Mouse (Mus musculus): ENCODE results near the gene Ppp1r9b. TPM values are rescaled to one million over a fixed set of nuclear protein-coding genes. Genes with fewer than 3 reads are reported as not detected.

The Ppp1r9b gene
- total and polyA plus RNA-seq, 2 experiments from 2014 or later = 20.4 to 217 TPM

- no peaks in the 10 kb centered on the region for H3K9me3 ChIP-seq (ENCODE audit: low read length)
- no peak for ATAC-seq (ENCODE audit: low FRiP score)
- TF ChIP-seq CTCF (IDR thresholded peaks at IDR 0.05) = no peak
- H3K4me2 ChIP-seq (ENCODE audit: low read depth, low read length, poor library complexity, severe bottlenecking) = no peak overlapping the region
- H3K27me3 ChIP-seq (ENCODE audit: insufficient read depth, low read length) = no peaks in the 10 kb centered on the region
- no peak overlapping the region for H3K9ac ChIP-seq (replicated peaks; ENCODE audit: low read length, poor library complexity, severe bottlenecking)
- peaks cover 6% of the 10 kb centered on the region; the same call in 1 of the 2 replicates for H3K36me3 ChIP-seq (ENCODE audit: insufficient read depth, low read length)
- H3K4me1 ChIP-seq (ENCODE audit: insufficient read depth, low read length) = no peaks in the 10 kb centered on the region
- 40% methylated on average over 6 of the region's 6 CpGs for WGBS
- H3K4me3 ChIP-seq (ENCODE audit: low read depth, low read length) = no peak overlapping the region
- no peak overlapping the region for H3K27ac ChIP-seq (ENCODE audit: low read depth, low read length)
- no peak for DNase-seq (ENCODE audit: low spot score)
These were observed 42.1 kb downstream of the Ppp1r9b start for GRCm38 (mm10) chr11:95032945-95033344.

- no peak overlapping the region for H3K4me3 ChIP-seq (ENCODE audit: low read depth, low read length)
- no peaks in the 10 kb centered on the region for H3K27me3 ChIP-seq (ENCODE audit: insufficient read depth, low read length)
- ATAC-seq (ENCODE audit: low FRiP score) (no peak), DNase-seq (ENCODE audit: low spot score) (no peak)
- no peak overlapping the region for H3K27ac ChIP-seq (ENCODE audit: low read depth, low read length)
- no peak overlapping the region for H3K9ac ChIP-seq (replicated peaks; ENCODE audit: low read length, poor library complexity, severe bottlenecking)
- WGBS = 79% methylated on average over 14 of the region's 14 CpGs
- peaks cover 6% of the 10 kb centered on the region; the same call in 1 of the 2 replicates for H3K36me3 ChIP-seq (ENCODE audit: insufficient read depth, low read length)
- H3K4me2 ChIP-seq (ENCODE audit: low read depth, low read length, poor library complexity, severe bottlenecking) = no peak overlapping the region
- no peaks in the 10 kb centered on the region for H3K9me3 ChIP-seq (ENCODE audit: low read length)
- no peak for TF ChIP-seq CTCF (IDR thresholded peaks at IDR 0.05)
- H3K4me1 ChIP-seq (ENCODE audit: insufficient read depth, low read length) = no peaks in the 10 kb centered on the region
These were observed 42.8 kb downstream of the Ppp1r9b start for GRCm38 (mm10) chr11:95033617-95034016.

- H3K4me3 ChIP-seq (ENCODE audit: low read depth, low read length) = no peak overlapping the region
- H3K4me1 ChIP-seq (ENCODE audit: insufficient read depth, low read length) = no peaks in the 10 kb centered on the region
- H3K27ac ChIP-seq (ENCODE audit: low read depth, low read length) = no peak overlapping the region
- TF ChIP-seq CTCF (IDR thresholded peaks at IDR 0.05) = no peak
- no peak for DNase-seq (ENCODE audit: low spot score)
- H3K36me3 ChIP-seq (ENCODE audit: insufficient read depth, low read length) = peaks cover 5% of the 10 kb centered on the region; the same call in 1 of the 2 replicates
- H3K9me3 ChIP-seq (ENCODE audit: low read length) = no peaks in the 10 kb centered on the region
- H3K4me2 ChIP-seq (ENCODE audit: low read depth, low read length, poor library complexity, severe bottlenecking) = no peak overlapping the region
- H3K27me3 ChIP-seq (ENCODE audit: insufficient read depth, low read length) = no peaks in the 10 kb centered on the region
- ATAC-seq (ENCODE audit: low FRiP score) = no peak
- 69% methylated on average over 10 of the region's 10 CpGs for whole genome bisulfite sequencing
- H3K9ac ChIP-seq (replicated peaks; ENCODE audit: low read length, poor library complexity, severe bottlenecking) = no peak overlapping the region
These were observed 44.1 kb downstream of the Ppp1r9b start for GRCm38 (mm10) chr11:95034902-95035301.

GRCm38 (mm10) chr11:95036521-95036920 is 45.7 kb downstream of the Ppp1r9b start:
- H3K4me1 ChIP-seq (ENCODE audit: insufficient read depth, low read length) = peaks cover 5% of the 10 kb centered on the region; the same call in 1 of the 2 replicates
- no peak for DNase-seq (ENCODE audit: low spot score)
- no peak overlapping the region for H3K9ac ChIP-seq (replicated peaks; ENCODE audit: low read length, poor library complexity, severe bottlenecking)
- H3K27ac ChIP-seq (ENCODE audit: low read depth, low read length) = no peak overlapping the region
- no peaks in the 10 kb centered on the region for H3K9me3 ChIP-seq (ENCODE audit: low read length)
- WGBS = 96% methylated on average over 5 of the region's 5 CpGs
- no peak for TF ChIP-seq CTCF (IDR thresholded peaks at IDR 0.05)
- no peaks in the 10 kb centered on the region for H3K27me3 ChIP-seq (ENCODE audit: insufficient read depth, low read length)
- H3K4me3 ChIP-seq (ENCODE audit: low read depth, low read length) = no peak overlapping the region
- no peak overlapping the region for H3K4me2 ChIP-seq (ENCODE audit: low read depth, low read length, poor library complexity, severe bottlenecking)
- ATAC-seq (ENCODE audit: low FRiP score) = no peak
- peaks cover 5% of the 10 kb centered on the region; the same call in 1 of the 2 replicates for H3K36me3 ChIP-seq (ENCODE audit: insufficient read depth, low read length)

GRCm38 (mm10) chr11:95037306-95037705 is 46.5 kb downstream of the Ppp1r9b start:
- Histone ChIP-seq H3K27me3 (ENCODE audit: insufficient read depth, low read length) (no peaks in the 10 kb centered on the region), H3K27ac (ENCODE audit: low read depth, low read length) (no peak overlapping the region), H3K4me1 (ENCODE audit: insufficient read depth, low read length) (peaks cover 5% of the 10 kb centered on the region; the same call in 1 of the 2 replicates), H3K9ac (replicated peaks; ENCODE audit: low read length, poor library complexity, severe bottlenecking) (no peak overlapping the region), H3K9me3 (ENCODE audit: low read length) (no peaks in the 10 kb centered on the region), H3K4me3 (ENCODE audit: low read depth, low read length) (no peak overlapping the region), H3K4me2 (ENCODE audit: low read depth, low read length, poor library complexity, severe bottlenecking) (no peak overlapping the region), H3K36me3 (ENCODE audit: insufficient read depth, low read length) (peaks cover 2% of the 10 kb centered on the region; the same call in 1 of the 2 replicates)
- ATAC-seq (ENCODE audit: low FRiP score) (no peak), DNase-seq (ENCODE audit: low spot score) (peak; percentile 55)
- TF ChIP-seq CTCF (IDR thresholded peaks at IDR 0.05) = no peak
- 56% methylated on average over 6 of the region's 6 CpGs for WGBS

- Histone ChIP-seq H3K4me3 (ENCODE audit: low read depth, low read length) (no peak overlapping the region), H3K27ac (ENCODE audit: low read depth, low read length) (no peak overlapping the region), H3K27me3 (ENCODE audit: insufficient read depth, low read length) (no peaks in the 10 kb centered on the region), H3K36me3 (ENCODE audit: insufficient read depth, low read length) (peaks cover 2% of the 10 kb centered on the region; the same call in 1 of the 2 replicates), H3K4me2 (ENCODE audit: low read depth, low read length, poor library complexity, severe bottlenecking) (no peak overlapping the region), H3K9me3 (ENCODE audit: low read length) (no peaks in the 10 kb centered on the region), H3K9ac (replicated peaks; ENCODE audit: low read length, poor library complexity, severe bottlenecking) (no peak overlapping the region), H3K4me1 (ENCODE audit: insufficient read depth, low read length) (peaks cover 5% of the 10 kb centered on the region; the same call in 1 of the 2 replicates)
- DNase-seq (ENCODE audit: low spot score) = no peak
- no peak for ATAC-seq (ENCODE audit: low FRiP score)
- 70% methylated on average over 14 of the region's 14 CpGs for WGBS
- no peak for TF ChIP-seq CTCF (IDR thresholded peaks at IDR 0.05)
These were observed 47.5 kb downstream of the Ppp1r9b start for GRCm38 (mm10) chr11:95038156-95038817.

Data from midbrain, postnatal 0 days (tissue).